Mouse (Mus musculus): ENCODE measurements around the gene Pim2. TPM values are rescaled to one million over a fixed set of nuclear protein-coding genes. Genes with fewer than 3 reads are reported as not detected.
"Not testable (repeated sequence)": the region's sequence is repeated elsewhere in the genome, so short reads cannot be mapped to it uniquely, and the experiment has no call there.

The Pim2 gene
- polyA plus RNA-seq, 1 experiment = 2.4 TPM

GRCm38 (mm10) chrX:7910473-7910872 is 32.4 kb downstream of the Pim2 start:
- no peaks in the 10 kb centered on the region for H3K79me3 ChIP-seq (ENCODE audit: low read depth)
- H3K4me3 ChIP-seq (ENCODE audit: insufficient read depth, poor library complexity, severe bottlenecking) = no peak overlapping the region
- H3ac ChIP-seq (ENCODE audit: control insufficient read depth, insufficient read length, low read depth) = no peak overlapping the region
- H3K79me2 ChIP-seq (ENCODE audit: control insufficient read depth, insufficient read depth) = no peaks in the 10 kb centered on the region
- H3K36me3 ChIP-seq (ENCODE audit: control insufficient read depth, insufficient read depth) = no peaks in the 10 kb centered on the region
- TF ChIP-seq MYOG (IDR thresholded peaks at IDR 0.05; ENCODE audit: control insufficient read depth, extremely low read depth, insufficient read length) = no peak
- TF ChIP-seq CEBPB (IDR thresholded peaks at IDR 0.05; ENCODE audit: low read depth) = no peak
- no peak for TF ChIP-seq USF1 (IDR thresholded peaks at IDR 0.05; ENCODE audit: low read depth)
- TF ChIP-seq CTCF (IDR thresholded peaks at IDR 0.05; ENCODE audit: control insufficient read depth, insufficient read depth, insufficient read length) = no peak
- TF ChIP-seq MAX (IDR thresholded peaks at IDR 0.05) = no peak
- TF ChIP-seq FOSL1 (IDR thresholded peaks at IDR 0.05; ENCODE audit: insufficient read depth, low read length, poor library complexity, severe bottlenecking) = no peak
- TF ChIP-seq MYOD1 (IDR thresholded peaks at IDR 0.05; ENCODE audit: control insufficient read depth, insufficient read length, low read depth) = no peak
- no peaks in the 10 kb centered on the region for H3K27me3 ChIP-seq (ENCODE audit: control insufficient read depth, insufficient read depth, insufficient read length)

- not testable (repeated sequence) for H3K79me3 ChIP-seq (ENCODE audit: low read depth); H3K36me3 ChIP-seq (ENCODE audit: control insufficient read depth, insufficient read depth); H3ac ChIP-seq (ENCODE audit: control insufficient read depth, insufficient read length, low read depth); H3K79me2 ChIP-seq (ENCODE audit: control insufficient read depth, insufficient read depth); H3K27me3 ChIP-seq (ENCODE audit: control insufficient read depth, insufficient read depth, insufficient read length); H3K4me3 ChIP-seq (ENCODE audit: insufficient read depth, poor library complexity, severe bottlenecking)
Measured at GRCm38 (mm10) chrX:7915669-7916068, 37.6 kb downstream of the Pim2 start.

- H3K27me3 ChIP-seq (ENCODE audit: control insufficient read depth, insufficient read depth, insufficient read length) = peaks cover 16% of the 10 kb centered on the region
- H3ac ChIP-seq (ENCODE audit: control insufficient read depth, insufficient read length, low read depth); H3K36me3 ChIP-seq (ENCODE audit: control insufficient read depth, insufficient read depth); H3K4me3 ChIP-seq (ENCODE audit: insufficient read depth, poor library complexity, severe bottlenecking); H3K79me2 ChIP-seq (ENCODE audit: control insufficient read depth, insufficient read depth); H3K79me3 ChIP-seq (ENCODE audit: low read depth): not testable (repeated sequence)
Measured at GRCm38 (mm10) chrX:7917960-7918359, 39.9 kb downstream of the Pim2 start.

- H3K4me3 ChIP-seq (ENCODE audit: insufficient read depth, poor library complexity, severe bottlenecking) = no peak within 1 kb of the TSS
- no peak within 1 kb of the TSS for H3ac ChIP-seq (ENCODE audit: control insufficient read depth, insufficient read length, low read depth)
- TF ChIP-seq MAX (IDR thresholded peaks at IDR 0.05) (no peak), CEBPB (IDR thresholded peaks at IDR 0.05; ENCODE audit: low read depth) (no peak), MYOG (IDR thresholded peaks at IDR 0.05; ENCODE audit: control insufficient read depth, extremely low read depth, insufficient read length) (no peak), CTCF (IDR thresholded peaks at IDR 0.05; ENCODE audit: control insufficient read depth, insufficient read depth, insufficient read length) (no peak), FOSL1 (IDR thresholded peaks at IDR 0.05; ENCODE audit: insufficient read depth, low read length, poor library complexity, severe bottlenecking) (no peak), MYOD1 (IDR thresholded peaks at IDR 0.05; ENCODE audit: control insufficient read depth, insufficient read length, low read depth) (no peak), USF1 (IDR thresholded peaks at IDR 0.05; ENCODE audit: low read depth) (no peak)
- no peaks in the 10 kb centered on the region for H3K79me2 ChIP-seq (ENCODE audit: control insufficient read depth, insufficient read depth)
- H3K27me3 ChIP-seq (ENCODE audit: control insufficient read depth, insufficient read depth, insufficient read length) = peaks cover 28% of the 10 kb centered on the region
- no peaks in the 10 kb centered on the region for H3K79me3 ChIP-seq (ENCODE audit: low read depth)
- no peaks in the 10 kb centered on the region for H3K36me3 ChIP-seq (ENCODE audit: control insufficient read depth, insufficient read depth)
Measured at GRCm38 (mm10) chrX:7919601-7920383, 41.7 kb downstream of the Pim2 start, which contains the start of gene Pcsk1n. Gene Pcsk1n, plus strand, starts transcription at chrX:7919822.

- H3K4me3 ChIP-seq (ENCODE audit: insufficient read depth, poor library complexity, severe bottlenecking) = no peak overlapping the region
- TF ChIP-seq CEBPB (IDR thresholded peaks at IDR 0.05; ENCODE audit: low read depth) = no peak
- no peak for TF ChIP-seq FOSL1 (IDR thresholded peaks at IDR 0.05; ENCODE audit: insufficient read depth, low read length, poor library complexity, severe bottlenecking)
- TF ChIP-seq CTCF (IDR thresholded peaks at IDR 0.05; ENCODE audit: control insufficient read depth, insufficient read depth, insufficient read length) = no peak
- TF ChIP-seq MYOD1 (IDR thresholded peaks at IDR 0.05; ENCODE audit: control insufficient read depth, insufficient read length, low read depth) = no peak
- no peak for TF ChIP-seq MYOG (IDR thresholded peaks at IDR 0.05; ENCODE audit: control insufficient read depth, extremely low read depth, insufficient read length)
- no peak for TF ChIP-seq USF1 (IDR thresholded peaks at IDR 0.05; ENCODE audit: low read depth)
- no peak for TF ChIP-seq MAX (IDR thresholded peaks at IDR 0.05)
- no peak overlapping the region for H3ac ChIP-seq (ENCODE audit: control insufficient read depth, insufficient read length, low read depth)
- peaks cover 33% of the 10 kb centered on the region for H3K27me3 ChIP-seq (ENCODE audit: control insufficient read depth, insufficient read depth, insufficient read length)
- no peaks in the 10 kb centered on the region for H3K36me3 ChIP-seq (ENCODE audit: control insufficient read depth, insufficient read depth)
- no peaks in the 10 kb centered on the region for H3K79me2 ChIP-seq (ENCODE audit: control insufficient read depth, insufficient read depth)
- H3K79me3 ChIP-seq (ENCODE audit: low read depth) = no peaks in the 10 kb centered on the region
Measured at GRCm38 (mm10) chrX:7922032-7922431, 44.0 kb downstream of the Pim2 start.

GRCm38 (mm10) chrX:7926266-7926665 is 48.2 kb downstream of the Pim2 start:
- no peaks in the 10 kb centered on the region for H3K79me3 ChIP-seq (ENCODE audit: low read depth)
- TF ChIP-seq USF1 (IDR thresholded peaks at IDR 0.05; ENCODE audit: low read depth) (no peak), FOSL1 (IDR thresholded peaks at IDR 0.05; ENCODE audit: insufficient read depth, low read length, poor library complexity, severe bottlenecking) (no peak), MYOD1 (IDR thresholded peaks at IDR 0.05; ENCODE audit: control insufficient read depth, insufficient read length, low read depth) (no peak), CEBPB (IDR thresholded peaks at IDR 0.05; ENCODE audit: low read depth) (no peak), MYOG (IDR thresholded peaks at IDR 0.05; ENCODE audit: control insufficient read depth, extremely low read depth, insufficient read length) (no peak), MAX (IDR thresholded peaks at IDR 0.05) (no peak), CTCF (IDR thresholded peaks at IDR 0.05; ENCODE audit: control insufficient read depth, insufficient read depth, insufficient read length) (no peak)
- no peaks in the 10 kb centered on the region for H3K36me3 ChIP-seq (ENCODE audit: control insufficient read depth, insufficient read depth)

More at GRCm38 (mm10) chrX:7926266-7926665, 48.2 kb downstream of the Pim2 start:
- Histone ChIP-seq H3K79me2 (ENCODE audit: control insufficient read depth, insufficient read depth) (no peaks in the 10 kb centered on the region), H3K27me3 (ENCODE audit: control insufficient read depth, insufficient read depth, insufficient read length) (peaks cover 31% of the 10 kb centered on the region), H3ac (ENCODE audit: control insufficient read depth, insufficient read length, low read depth) (no peak overlapping the region), H3K4me3 (ENCODE audit: insufficient read depth, poor library complexity, severe bottlenecking) (no peak overlapping the region)

All from C2C12 (cell line).